Mouse (Mus musculus): ENCODE measurements around the gene Zfp454.

- no peak for TF ChIP-seq GATA1 (IDR thresholded peaks at IDR 0.05; ENCODE audit: low read length)
- TF ChIP-seq TAL1 (IDR thresholded peaks at IDR 0.05; ENCODE audit: low read length) = no peak
These were observed 60.2 kb downstream of the Zfp454 start, which contains the start of gene Zfp354c for GRCm38 (mm10) chr11:50827010-50827953.

Data from erythroblast, embryonic 14.5 days (primary cell).